Mouse (Mus musculus) erythroblast, embryonic 14.5 days (primary cell): Measurements from ENCODE around the gene Anapc1. TPM values are rescaled to one million over a fixed set of nuclear protein-coding genes. Genes with fewer than 3 reads are reported as not detected.

Source experiments
- H3K27me3 ChIP-seq: 2 replicates; pipeline ENCODE4 v1.6.1; 2012; ENCODE audit warnings: inconsistent platforms; ENCODE audit not compliant: control insufficient read depth
- H3K36me3 ChIP-seq: 2 replicates; pipeline ENCODE4 v1.6.1; 2012; ENCODE audit warnings: mild to moderate bottlenecking, inconsistent platforms; ENCODE audit not compliant: control insufficient read depth
- H3K4me1 ChIP-seq: 2 replicates; pipeline ENCODE4 v1.6.1; 2012; ENCODE audit warnings: inconsistent platforms; ENCODE audit not compliant: control insufficient read depth
- H3K4me3 ChIP-seq: replicated peaks from 2 replicates; pipeline ENCODE3; 2012; ENCODE audit warnings: moderate library complexity, mild to moderate bottlenecking, inconsistent platforms
- H3K9me3 ChIP-seq: 2 replicates; pipeline ENCODE4 v1.6.1; 2012; ENCODE audit warnings: low read length, inconsistent platforms, mixed read lengths; ENCODE audit not compliant: control insufficient read depth
- GATA1 ChIP-seq: IDR thresholded peaks from 2 replicates; pipeline ENCODE4 v1.6.1; 2012; ENCODE audit warnings: low read length, inconsistent platforms, mixed read lengths
- TAL1 ChIP-seq: IDR thresholded peaks from 3 replicates; pipeline ENCODE4 v1.6.1; 2012; ENCODE audit warnings: low read length, inconsistent platforms, mixed read lengths
- polyA plus RNA-seq: library from polyadenylated mRNA; stranded (reverse); fragments of >175 nt; gene quantifications from 2 replicates; pipeline ENCODE4 v1.2.3, GENCODE M21; 2012

Anapc1 gene
- polyA plus RNA-seq, 1 experiment = 2.8 TPM

DNA sequence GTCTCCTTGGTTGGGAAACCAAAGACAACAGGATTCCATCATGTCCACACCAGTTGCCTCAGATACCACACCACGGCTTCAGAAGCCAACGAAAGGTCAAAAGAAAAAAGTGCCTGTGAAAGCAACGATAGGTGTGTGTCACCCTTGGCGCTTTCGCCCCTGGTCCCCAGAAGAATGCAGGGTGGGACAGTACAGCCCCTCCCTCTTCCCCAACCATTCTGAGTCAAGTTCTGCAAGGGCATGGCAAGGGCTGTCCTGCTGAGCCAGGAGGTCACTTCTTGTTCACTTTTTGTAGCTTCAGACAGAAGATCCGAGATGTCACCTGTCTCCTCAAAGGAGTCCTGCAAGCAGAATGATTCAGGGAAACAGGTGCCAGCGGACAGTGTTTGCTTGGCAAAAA is 94.9 kb downstream of the Anapc1 start:
- H3K9me3 ChIP-seq = no peaks in the 10 kb centered on the region; the same call in 1 of the 2 replicates
- H3K4me1 ChIP-seq = no peaks in the 10 kb centered on the region
- H3K27me3 ChIP-seq = no peaks in the 10 kb centered on the region
- no peak for TF ChIP-seq TAL1
- TF ChIP-seq GATA1 = no peak
- no peak overlapping the region for H3K4me3 ChIP-seq
- no peaks in the 10 kb centered on the region for H3K36me3 ChIP-seq

GRCm38 (mm10) chr2:128590909-128591308 is 96.3 kb downstream of the Anapc1 start, which contains the start of gene Spdye4c:
Spdye4c (plus strand) TSS chr2:128591209.
- no peaks in the 10 kb centered on the region; the same call in 1 of the 2 replicates for H3K9me3 ChIP-seq
- no peaks in the 10 kb centered on the region for H3K27me3 ChIP-seq
- H3K4me3 ChIP-seq = no peak within 1 kb of the TSS
- TF ChIP-seq TAL1 = no peak
- no peak for TF ChIP-seq GATA1
- no peaks in the 10 kb centered on the region for H3K36me3 ChIP-seq
- no peaks in the 10 kb centered on the region for H3K4me1 ChIP-seq

- Histone ChIP-seq H3K4me1 (no peaks in the 10 kb centered on the region), H3K36me3 (no peaks in the 10 kb centered on the region), H3K9me3 (no peaks in the 10 kb centered on the region), H3K4me3 (no peak overlapping the region), H3K27me3 (no peaks in the 10 kb centered on the region; the same call in 1 of the 2 replicates)
- TF ChIP-seq GATA1 (no peak), TAL1 (no peak)
Measured at GRCm38 (mm10) chr2:128582881-128583280, 104.3 kb downstream of the Anapc1 start.

DNA sequence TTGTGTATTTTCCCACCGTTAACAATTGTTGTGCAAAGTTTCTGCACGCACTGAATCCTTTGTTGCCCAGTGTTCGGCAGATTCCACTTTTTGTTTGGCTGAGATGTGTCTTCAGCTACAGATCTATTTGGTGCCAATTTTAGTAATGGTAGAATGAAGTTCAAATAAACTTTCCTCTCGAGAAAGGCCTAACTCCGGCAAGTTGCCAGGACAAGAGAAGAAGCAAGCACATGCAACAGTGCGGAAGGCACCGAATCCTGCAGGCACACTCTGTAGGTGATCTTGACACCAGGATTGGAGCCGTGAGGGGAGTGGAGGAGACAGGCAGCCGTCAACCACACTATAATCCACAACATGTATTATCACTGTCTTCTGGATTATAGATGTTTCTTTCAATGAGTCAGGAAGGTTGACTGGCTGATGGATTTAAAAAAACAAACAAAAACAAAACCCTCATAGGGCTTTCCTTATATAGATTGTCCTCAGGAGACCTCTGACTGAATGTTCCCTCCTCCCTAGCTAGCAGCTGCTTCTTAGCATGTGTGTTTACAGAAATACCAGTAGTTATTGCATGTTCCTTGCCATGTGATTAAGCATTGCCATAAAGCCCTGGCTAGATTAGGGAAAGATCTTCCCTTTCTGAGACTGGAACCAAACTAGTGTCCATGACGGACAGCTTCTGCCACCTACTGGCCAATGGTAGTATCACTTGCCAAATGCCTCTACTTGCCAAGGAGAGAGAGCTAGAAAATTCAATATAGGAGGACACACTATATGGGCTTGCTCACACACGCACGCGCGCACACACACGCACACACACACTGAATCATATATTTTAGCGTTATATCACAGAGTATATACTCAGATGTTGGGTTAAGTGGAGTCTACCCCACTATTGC is 114.2 kb downstream of the Anapc1 start:
- Histone ChIP-seq H3K4me3 (no peak overlapping the region), H3K9me3 (no peaks in the 10 kb centered on the region), H3K4me1 (no peaks in the 10 kb centered on the region), H3K36me3 (no peaks in the 10 kb centered on the region), H3K27me3 (no peaks in the 10 kb centered on the region)
- TF ChIP-seq TAL1 = no peak

DNA sequence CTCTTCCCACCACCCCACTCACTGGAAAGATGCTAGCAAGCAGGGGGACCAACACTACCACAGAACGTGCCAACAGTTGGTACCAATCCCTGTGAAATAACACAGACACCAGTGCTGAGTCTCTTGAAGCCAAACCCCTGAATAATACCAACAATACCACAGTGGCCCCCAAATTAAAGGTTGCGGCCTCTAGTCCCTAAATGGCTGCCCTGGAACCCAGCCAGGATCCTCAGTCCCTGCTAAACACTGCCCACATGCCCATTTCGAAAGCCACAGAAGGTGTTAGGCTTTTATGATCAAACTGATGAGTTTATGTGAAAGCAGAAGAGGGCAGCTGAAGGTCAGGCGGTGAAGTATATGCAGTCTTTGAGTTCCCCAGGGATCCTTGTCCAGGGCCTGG is 116.2 kb downstream of the Anapc1 start:
- H3K4me1 ChIP-seq = no peaks in the 10 kb centered on the region
- H3K9me3 ChIP-seq = no peaks in the 10 kb centered on the region
- TF ChIP-seq TAL1 (no peak), GATA1 (no peak)
- no peaks in the 10 kb centered on the region for H3K27me3 ChIP-seq
- no peaks in the 10 kb centered on the region for H3K36me3 ChIP-seq
- H3K4me3 ChIP-seq = no peak overlapping the region

GRCm38 (mm10) chr2:128568490-128568889 is 118.7 kb downstream of the Anapc1 start:
- TF ChIP-seq GATA1 (no peak), TAL1 (no peak)
- no peaks in the 10 kb centered on the region for H3K4me1 ChIP-seq
- no peaks in the 10 kb centered on the region for H3K36me3 ChIP-seq
- H3K4me3 ChIP-seq = no peak overlapping the region
- H3K9me3 ChIP-seq = no peaks in the 10 kb centered on the region
- H3K27me3 ChIP-seq = no peaks in the 10 kb centered on the region

GRCm38 (mm10) chr2:128568018-128568417 is 119.2 kb downstream of the Anapc1 start:
- no peak overlapping the region for H3K4me3 ChIP-seq
- no peaks in the 10 kb centered on the region for H3K27me3 ChIP-seq
- no peak for TF ChIP-seq TAL1
- TF ChIP-seq GATA1 = no peak
- no peaks in the 10 kb centered on the region for H3K4me1 ChIP-seq
- no peaks in the 10 kb centered on the region for H3K36me3 ChIP-seq
- H3K9me3 ChIP-seq = no peaks in the 10 kb centered on the region

GRCm38 (mm10) chr2:128566304-128567147 is 120.7 kb downstream of the Anapc1 start:
- H3K27me3 ChIP-seq = no peaks in the 10 kb centered on the region
- H3K4me1 ChIP-seq = no peaks in the 10 kb centered on the region
- H3K4me3 ChIP-seq = no peak overlapping the region
- TF ChIP-seq TAL1 (no peak), GATA1 (no peak)
- H3K9me3 ChIP-seq = no peaks in the 10 kb centered on the region
- no peaks in the 10 kb centered on the region for H3K36me3 ChIP-seq

GRCm38 (mm10) chr2:128565904-128566303 is 121.3 kb downstream of the Anapc1 start:
- Histone ChIP-seq H3K27me3 (no peaks in the 10 kb centered on the region), H3K4me3 (no peak overlapping the region), H3K4me1 (no peaks in the 10 kb centered on the region), H3K9me3 (no peaks in the 10 kb centered on the region), H3K36me3 (no peaks in the 10 kb centered on the region)
- no peak for TF ChIP-seq GATA1
- no peak for TF ChIP-seq TAL1
